Mouse (Mus musculus) kidney, embryonic 16.5 days (tissue): ENCODE data around the gene Sycp1. TPM values are rescaled to one million over a fixed set of nuclear protein-coding genes. Genes with fewer than 3 reads are reported as not detected.

ENCODE experiments used
- ATAC-seq: fragments of 200-750 bp; cut with Nextera tagmentation; 2 replicates; pipeline ENCODE4 v1.8.0; 2017; ENCODE audit warnings: moderate TSS enrichment; ENCODE audit not compliant: low FRiP score, low TSS enrichment
- H3K27ac ChIP-seq: fragments of 300-500 bp; sonication (generic); 2 replicates; pipeline ENCODE4 v1.5.1; 2014; ENCODE audit warnings: low read length
- H3K27me3 ChIP-seq: fragments of 300-500 bp; sonication (generic); 2 replicates; pipeline ENCODE4 v1.6.1; 2014; ENCODE audit warnings: low read length, control low read depth, mixed read lengths; ENCODE audit not compliant: insufficient read depth
- H3K36me3 ChIP-seq: fragments of 300-500 bp; sonication (generic); 2 replicates; pipeline ENCODE4 v1.6.1; 2014; ENCODE audit warnings: low read length, control low read depth, mixed read lengths; ENCODE audit not compliant: insufficient read depth
- H3K4me1 ChIP-seq: fragments of 300-500 bp; sonication (generic); 2 replicates; pipeline ENCODE4 v1.6.1; 2014; ENCODE audit warnings: low read length, control low read depth, mixed read lengths; ENCODE audit not compliant: insufficient read depth
- H3K4me2 ChIP-seq: fragments of 300-500 bp; sonication (generic); replicated peaks from 2 replicates; pipeline ENCODE4 v1.6.1; 2014; ENCODE audit warnings: low read depth, low read length
- H3K4me3 ChIP-seq: fragments of 300-500 bp; sonication (generic); 2 replicates; pipeline ENCODE4 v1.5.1; 2014; ENCODE audit warnings: mild to moderate bottlenecking, low read length
- H3K9ac ChIP-seq: fragments of 300-500 bp; sonication (generic); replicated peaks from 2 replicates; pipeline ENCODE4 v1.6.1; 2014; ENCODE audit warnings: low read length
- H3K9me3 ChIP-seq: fragments of 300-500 bp; sonication (generic); 2 replicates; pipeline ENCODE4 v1.6.1; 2016; ENCODE audit warnings: low read length, control low read depth
- WGBS: fragments of 180-500 bp; shearing (Covaris S2); extraction: QIAGEN DNeasy Blood & Tissue Kit; methylation state at CpG from one replicate; pipeline ENCODE4 v1.1.7; 2014; 5-methylcytosine and 5-hydroxymethylcytosine counted together
- polyA plus RNA-seq: library from polyadenylated mRNA; unstranded; fragments of >200 nt; fragmentation: Nextera tagmentation; extraction: Ambion mirVana; gene quantifications from 2 replicates; pipeline ENCODE4 v1.2.1, GENCODE M21; 2015

Sycp1 gene
- polyA plus RNA-seq, 1 experiment from 2014 or later = not detected

DNA sequence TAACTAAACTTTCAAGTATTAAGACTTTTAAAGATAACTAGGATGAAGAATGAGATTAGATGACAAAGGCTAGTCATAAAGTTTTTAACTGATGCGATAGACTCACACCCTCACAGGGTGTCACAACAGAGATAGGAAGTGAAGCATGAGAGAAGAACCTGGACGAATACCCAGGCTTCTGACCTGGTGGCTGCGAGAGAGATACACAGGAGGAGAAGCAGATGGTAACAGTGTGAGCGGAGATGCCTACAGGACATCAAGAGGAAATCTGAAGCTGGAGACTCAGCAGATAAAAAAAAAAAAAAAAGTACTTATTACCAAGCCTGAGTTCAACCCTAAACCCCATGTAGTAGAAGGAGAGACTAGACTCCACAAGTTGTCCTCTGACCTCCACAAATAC lies 162.9 kb downstream of the Sycp1 start:
- Histone ChIP-seq H3K27me3 (no peaks in the 10 kb centered on the region), H3K4me2 (no peak overlapping the region), H3K4me1 (no peaks in the 10 kb centered on the region), H3K4me3 (no peak overlapping the region), H3K27ac (no peak overlapping the region), H3K9ac (no peak overlapping the region), H3K9me3 (no peaks in the 10 kb centered on the region), H3K36me3 (no peaks in the 10 kb centered on the region)
- ATAC-seq = no peak
- 78% methylated on average over 4 of the region's 4 CpGs for WGBS

Other genes starting within 250 kb of the Sycp1 start
- 8.4 and 10.6 TPM in 2 replicates for gene Tspan2, start 201.6 kb downstream of the Sycp1 start, polyA plus RNA-seq
- 0.06 TPM in 1 of 2 replicates, not detected in the other for gene Tshb, start 153.4 kb downstream of the Sycp1 start, polyA plus RNA-seq
- gene Nr1h5, start 28.0 kb upstream of the Sycp1 start, polyA plus RNA-seq = 0.07 and 0.12 TPM in 2 replicates
- 53.5 and 60.1 TPM in 2 replicates for gene Sike1, start 59.6 kb upstream of the Sycp1 start, polyA plus RNA-seq
- gene Csde1, start 84.3 kb upstream of the Sycp1 start, polyA plus RNA-seq = 349 and 364 TPM in 2 replicates
- 102 and 104 TPM in 2 replicates for gene Nras, start 122.2 kb upstream of the Sycp1 start, polyA plus RNA-seq
- 0.35 and 0.69 TPM in 2 replicates for gene Ampd1, start 137.9 kb upstream of the Sycp1 start, polyA plus RNA-seq
- gene Dennd2c, start 166.5 kb upstream of the Sycp1 start, polyA plus RNA-seq = 3.7 and 4.0 TPM in 2 replicates
- gene Bcas2, start 235.6 kb upstream of the Sycp1 start, polyA plus RNA-seq = 171 and 183 TPM in 2 replicates